Mouse (Mus musculus): ENCODE measurements around the gene Klk1b4. TPM values are rescaled to one million over a fixed set of nuclear protein-coding genes. Genes with fewer than 3 reads are reported as not detected.
A peak's percentile ranks its signal among the peaks of the same experiment; 100 is the strongest.
"Not testable (repeated sequence)": the region's sequence is repeated elsewhere in the genome, so short reads cannot be mapped to it uniquely, and the experiment has no call there.

Gene Klk1b4
- polyA plus RNA-seq, 1 experiment from 2014 or later, result not detected

DNA sequence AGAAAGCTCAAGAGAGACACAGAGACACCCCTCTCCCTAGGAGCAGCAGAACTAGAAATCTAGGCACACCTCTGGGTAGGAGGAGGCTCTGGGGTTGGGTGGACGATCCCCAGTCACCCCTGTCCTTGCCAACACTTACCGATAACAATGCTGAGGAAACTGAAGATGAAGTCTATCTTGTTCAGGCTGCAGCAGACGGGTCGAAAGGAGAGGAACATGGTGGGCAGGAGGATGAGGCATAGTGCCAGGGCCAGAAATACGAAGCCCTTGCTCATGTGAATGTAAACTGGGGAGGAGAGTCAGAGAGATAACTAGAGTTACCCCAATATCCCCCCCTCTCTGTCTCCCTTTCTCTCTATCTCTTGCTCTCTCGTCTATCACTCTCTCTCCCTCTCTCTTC, 15.1 kb downstream of the Klk1b4 start:
- H3K4me3 ChIP-seq (ENCODE audit: low read depth, low read length); DNase-seq (ENCODE audit: low spot score): not testable (repeated sequence)

DNA sequence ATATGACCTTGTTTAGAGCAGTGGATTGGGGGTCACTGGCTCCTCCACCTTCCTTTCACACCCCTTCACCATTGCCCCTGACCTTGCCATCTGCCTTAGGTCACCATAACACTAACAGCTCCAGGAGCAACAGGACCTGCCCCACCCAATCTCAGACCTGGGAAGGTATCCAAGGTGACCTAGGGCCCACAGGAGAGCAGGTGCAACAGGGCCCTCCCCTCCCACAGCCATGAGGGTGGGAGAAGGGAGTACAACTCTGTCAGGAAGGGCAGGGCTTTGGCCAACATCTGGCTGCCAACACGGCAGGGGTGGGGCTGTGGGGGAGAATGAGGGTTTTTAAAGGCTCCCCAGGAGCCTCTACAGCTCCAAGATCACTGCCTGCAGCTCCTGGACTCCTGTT, 17.8 kb downstream of the Klk1b4 start, which contains the start of gene Klk1:
Klk1 (plus strand) TSS at position 285 of the 400 bp plus-strand sequence.
- WGBS, result 33% methylated on average over 1 of the region's 1 CpGs
- H3K4me2 ChIP-seq (ENCODE audit: low read length), result no peak within 1 kb of the TSS
- H3K4me1 ChIP-seq (replicated peaks; ENCODE audit: control insufficient read depth, insufficient read depth, low read length), result no peaks in the 10 kb centered on the region
- H3K9ac ChIP-seq (ENCODE audit: low read length), result no peak within 1 kb of the TSS
- H3K4me3 ChIP-seq (ENCODE audit: low read depth, low read length), result no peak within 1 kb of the TSS
- DNase-seq (ENCODE audit: low spot score) (no peak), ATAC-seq (replicated peaks; ENCODE audit: low FRiP score, low TSS enrichment, low read depth) (no peak)
- H3K27ac ChIP-seq (ENCODE audit: low read depth), result no peak within 1 kb of the TSS
- H3K36me3 ChIP-seq (ENCODE audit: control insufficient read depth, insufficient read depth, low read length), result no peaks in the 10 kb centered on the region
- H3K27me3 ChIP-seq (replicated peaks; ENCODE audit: control insufficient read depth, insufficient read depth, low read length), result no peaks in the 10 kb centered on the region
- H3K9me3 ChIP-seq (ENCODE audit: control insufficient read depth, low read length), result no peaks in the 10 kb centered on the region

More for the DNA sequence above, 15.1 kb downstream of the Klk1b4 start:
- not testable (repeated sequence) for H3K36me3 ChIP-seq (ENCODE audit: control insufficient read depth, insufficient read depth, low read length); ATAC-seq (replicated peaks; ENCODE audit: low FRiP score, low TSS enrichment, low read depth); H3K27ac ChIP-seq (ENCODE audit: low read depth); H3K4me1 ChIP-seq (replicated peaks; ENCODE audit: control insufficient read depth, insufficient read depth, low read length); H3K27me3 ChIP-seq (replicated peaks; ENCODE audit: control insufficient read depth, insufficient read depth, low read length); H3K9me3 ChIP-seq (ENCODE audit: control insufficient read depth, low read length); H3K9ac ChIP-seq (ENCODE audit: low read length); H3K4me2 ChIP-seq (ENCODE audit: low read length)
- 71% methylated on average over 6 of the region's 6 CpGs for WGBS

- H3K9ac ChIP-seq (ENCODE audit: low read length), result no peak within 1 kb of the TSS
- WGBS, result 84% methylated on average over 3 of the region's 3 CpGs
- H3K27me3 ChIP-seq (replicated peaks; ENCODE audit: control insufficient read depth, insufficient read depth, low read length), result no peaks in the 10 kb centered on the region
- no peak within 1 kb of the TSS for H3K4me2 ChIP-seq (ENCODE audit: low read length)
- H3K4me3 ChIP-seq (ENCODE audit: low read depth, low read length), result no peak within 1 kb of the TSS
- no peaks in the 10 kb centered on the region for H3K9me3 ChIP-seq (ENCODE audit: control insufficient read depth, low read length)
- no peaks in the 10 kb centered on the region for H3K36me3 ChIP-seq (ENCODE audit: control insufficient read depth, insufficient read depth, low read length)
- no peaks in the 10 kb centered on the region for H3K4me1 ChIP-seq (replicated peaks; ENCODE audit: control insufficient read depth, insufficient read depth, low read length)
- no peak for DNase-seq (ENCODE audit: low spot score)
- H3K27ac ChIP-seq (ENCODE audit: low read depth), result no peak within 1 kb of the TSS
- no peak for ATAC-seq (replicated peaks; ENCODE audit: low FRiP score, low TSS enrichment, low read depth)
These were observed 28.7 kb downstream of the Klk1b4 start, which contains the start of gene Gm36864 for GRCm38 (mm10) chr7:44235909-44236308. Gm36864 (plus strand) TSS chr7:44236177.

DNA sequence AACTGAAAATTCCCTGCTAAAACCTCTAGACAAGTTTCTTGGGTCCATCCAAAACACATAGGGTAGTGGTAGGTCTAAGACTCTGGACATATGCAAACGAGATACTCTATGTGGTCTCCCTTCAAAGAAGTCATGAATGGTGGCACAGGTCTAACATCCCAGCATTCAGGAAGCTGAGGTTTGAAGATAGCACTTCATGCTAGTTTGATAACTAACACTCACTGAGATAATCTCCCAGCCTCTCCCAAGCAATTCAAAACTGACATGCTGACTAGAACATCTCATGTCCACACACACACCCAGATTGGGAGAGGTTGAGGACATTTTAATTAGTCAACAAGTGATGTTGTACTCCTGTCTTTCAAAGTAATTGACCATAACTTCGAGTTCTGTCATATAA, 32.7 kb downstream of the Klk1b4 start:
- Histone ChIP-seq H3K4me3 (ENCODE audit: low read depth, low read length) (no peak overlapping the region), H3K36me3 (ENCODE audit: control insufficient read depth, insufficient read depth, low read length) (no peaks in the 10 kb centered on the region), H3K27ac (ENCODE audit: low read depth) (no peak overlapping the region), H3K9ac (ENCODE audit: low read length) (no peak overlapping the region), H3K9me3 (ENCODE audit: control insufficient read depth, low read length) (no peaks in the 10 kb centered on the region), H3K27me3 (replicated peaks; ENCODE audit: control insufficient read depth, insufficient read depth, low read length) (no peaks in the 10 kb centered on the region), H3K4me1 (replicated peaks; ENCODE audit: control insufficient read depth, insufficient read depth, low read length) (no peaks in the 10 kb centered on the region), H3K4me2 (ENCODE audit: low read length) (no peak overlapping the region)
- 45% methylated on average over 2 of the region's 2 CpGs for WGBS
- no peak for DNase-seq (ENCODE audit: low spot score)
- no peak for ATAC-seq (replicated peaks; ENCODE audit: low FRiP score, low TSS enrichment, low read depth)

GRCm38 (mm10) chr7:44240712-44241111, 33.5 kb downstream of the Klk1b4 start:
- H3K4me3 ChIP-seq (ENCODE audit: low read depth, low read length), result no peak overlapping the region
- 43% methylated on average over 1 of the region's 1 CpGs for WGBS
- H3K27me3 ChIP-seq (replicated peaks; ENCODE audit: control insufficient read depth, insufficient read depth, low read length), result no peaks in the 10 kb centered on the region
- no peak for ATAC-seq (replicated peaks; ENCODE audit: low FRiP score, low TSS enrichment, low read depth)
- H3K27ac ChIP-seq (ENCODE audit: low read depth), result no peak overlapping the region
- H3K4me1 ChIP-seq (replicated peaks; ENCODE audit: control insufficient read depth, insufficient read depth, low read length), result peaks cover 6% of the 10 kb centered on the region; the same call in 1 of the 2 replicates
- no peak overlapping the region for H3K4me2 ChIP-seq (ENCODE audit: low read length)
- no peak for DNase-seq (ENCODE audit: low spot score)
- no peaks in the 10 kb centered on the region for H3K36me3 ChIP-seq (ENCODE audit: control insufficient read depth, insufficient read depth, low read length)
- no peaks in the 10 kb centered on the region for H3K9me3 ChIP-seq (ENCODE audit: control insufficient read depth, low read length)
- H3K9ac ChIP-seq (ENCODE audit: low read length), result no peak overlapping the region

GRCm38 (mm10) chr7:44241163-44241562, 33.9 kb downstream of the Klk1b4 start:
- 71% methylated on average over 2 of the region's 2 CpGs for WGBS
- no peak overlapping the region for H3K4me2 ChIP-seq (ENCODE audit: low read length)
- ATAC-seq (replicated peaks; ENCODE audit: low FRiP score, low TSS enrichment, low read depth), result no peak
- H3K36me3 ChIP-seq (ENCODE audit: control insufficient read depth, insufficient read depth, low read length), result no peaks in the 10 kb centered on the region
- no peaks in the 10 kb centered on the region for H3K9me3 ChIP-seq (ENCODE audit: control insufficient read depth, low read length)
- no peak overlapping the region for H3K27ac ChIP-seq (ENCODE audit: low read depth)
- H3K4me3 ChIP-seq (ENCODE audit: low read depth, low read length), result no peak overlapping the region
- H3K27me3 ChIP-seq (replicated peaks; ENCODE audit: control insufficient read depth, insufficient read depth, low read length), result no peaks in the 10 kb centered on the region
- no peak overlapping the region for H3K9ac ChIP-seq (ENCODE audit: low read length)
- peaks cover 6% of the 10 kb centered on the region; the same call in 1 of the 2 replicates for H3K4me1 ChIP-seq (replicated peaks; ENCODE audit: control insufficient read depth, insufficient read depth, low read length)
- DNase-seq (ENCODE audit: low spot score), result no peak

DNA sequence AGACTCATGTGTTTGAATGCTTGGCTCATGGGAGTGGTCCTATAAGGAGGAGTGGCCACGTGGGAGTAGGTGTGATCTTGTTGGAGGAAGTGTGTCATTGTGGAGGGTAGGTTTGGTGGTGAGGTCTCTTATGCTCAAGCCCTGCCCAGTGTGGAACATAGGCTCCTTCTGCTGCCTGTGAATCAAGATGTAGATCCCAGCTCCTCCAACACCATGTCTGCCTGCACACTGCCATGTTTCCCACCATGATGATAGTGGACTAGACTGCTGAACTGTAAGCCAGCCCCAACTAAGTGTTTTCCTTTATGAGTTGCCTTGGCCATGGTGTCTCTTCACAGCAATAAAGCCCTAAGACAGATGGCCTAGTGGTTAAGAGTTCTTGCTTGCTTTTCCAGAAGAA, 36.8 kb downstream of the Klk1b4 start:
- WGBS, result 43% methylated on average over 1 of the region's 1 CpGs
- no peaks in the 10 kb centered on the region for H3K27me3 ChIP-seq (replicated peaks; ENCODE audit: control insufficient read depth, insufficient read depth, low read length)
- H3K4me2 ChIP-seq (ENCODE audit: low read length), result no peak overlapping the region
- H3K4me1 ChIP-seq (replicated peaks; ENCODE audit: control insufficient read depth, insufficient read depth, low read length), result peaks cover 17% of the 10 kb centered on the region
- no peak overlapping the region for H3K4me3 ChIP-seq (ENCODE audit: low read depth, low read length)
- no peak for ATAC-seq (replicated peaks; ENCODE audit: low FRiP score, low TSS enrichment, low read depth)
- H3K27ac ChIP-seq (ENCODE audit: low read depth), result no peak overlapping the region
- H3K36me3 ChIP-seq (ENCODE audit: control insufficient read depth, insufficient read depth, low read length), result peaks cover 13% of the 10 kb centered on the region
- H3K9me3 ChIP-seq (ENCODE audit: control insufficient read depth, low read length), result no peaks in the 10 kb centered on the region
- H3K9ac ChIP-seq (ENCODE audit: low read length), result no peak overlapping the region
- no peak for DNase-seq (ENCODE audit: low spot score)

DNA sequence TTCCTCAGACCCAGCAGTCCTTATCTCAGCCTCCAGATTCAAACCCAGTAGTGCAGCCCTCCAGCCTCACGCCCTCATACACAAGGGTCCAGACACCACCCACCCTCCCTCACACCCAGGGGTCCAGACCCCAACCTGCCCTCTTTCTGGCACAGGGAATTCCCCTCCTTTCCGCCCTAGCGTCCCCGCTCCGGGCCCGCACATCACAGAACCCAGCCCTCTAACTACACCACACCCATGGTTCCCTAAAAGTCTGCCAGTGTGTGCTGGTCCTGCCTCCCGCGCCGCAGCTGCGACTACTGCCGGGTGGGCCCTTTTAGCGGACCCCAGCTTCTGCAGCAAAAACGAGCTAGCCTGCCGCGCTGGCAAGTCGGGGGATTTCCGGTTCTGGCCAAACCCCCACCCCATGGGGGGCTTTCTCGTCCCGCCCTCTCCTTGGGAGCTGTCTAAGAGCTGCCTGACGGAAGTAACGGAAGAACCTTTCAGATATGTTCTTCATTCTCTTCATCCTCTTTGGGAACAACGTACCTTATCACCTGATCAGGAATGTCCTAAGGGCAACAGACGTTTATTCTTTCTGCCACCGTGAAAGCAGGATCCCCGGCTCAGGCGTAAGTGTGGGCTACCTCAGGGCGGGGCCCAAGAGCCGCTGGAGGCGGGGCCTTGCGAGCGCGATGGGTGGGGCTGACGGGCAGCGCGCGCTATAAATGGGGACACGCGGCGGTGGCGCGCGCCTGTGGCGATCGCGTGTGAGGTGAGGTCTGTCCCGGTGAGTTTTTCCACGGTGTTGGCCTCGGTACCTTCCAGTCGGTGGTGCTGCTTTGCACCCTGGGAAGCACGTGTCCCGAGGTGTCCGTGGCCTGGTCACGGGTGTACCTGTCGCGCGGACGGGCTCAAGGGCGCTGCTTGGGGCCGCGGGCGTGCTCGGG, 39.1 kb downstream of the Klk1b4 start, which contains the start of the genes 1700028J19Rik and 2410002F23Rik:
1700028J19Rik (minus strand) TSS at position 641 of the 929 bp plus-strand sequence.
2410002F23Rik (plus strand) TSS at position 668 of the 929 bp plus-strand sequence.
- DNase-seq (ENCODE audit: low spot score), result peak; percentile 98
- Histone ChIP-seq H3K9me3 (ENCODE audit: control insufficient read depth, low read length) (no peaks in the 10 kb centered on the region), H3K27me3 (replicated peaks; ENCODE audit: control insufficient read depth, insufficient read depth, low read length) (no peaks in the 10 kb centered on the region), H3K4me2 (ENCODE audit: low read length) (peak within 1 kb of the TSS; percentile 88), H3K9ac (ENCODE audit: low read length) (peak within 1 kb of the TSS; percentile 98), H3K4me1 (replicated peaks; ENCODE audit: control insufficient read depth, insufficient read depth, low read length) (peaks cover 18% of the 10 kb centered on the region), H3K27ac (ENCODE audit: low read depth) (peak within 1 kb of the TSS; percentile 93), H3K36me3 (ENCODE audit: control insufficient read depth, insufficient read depth, low read length) (peaks cover 34% of the 10 kb centered on the region), H3K4me3 (ENCODE audit: low read depth, low read length) (peak within 1 kb of the TSS; percentile 92)
- ATAC-seq (replicated peaks; ENCODE audit: low FRiP score, low TSS enrichment, low read depth), result peak; percentile 86
- WGBS, result under 1% methylated on average over 62 of the region's 62 CpGs

Measured in intestine, embryonic 14.5 days (tissue).